Mouse (Mus musculus) megakaryocyte, adult 5-6 weeks (primary cell): Measurements from ENCODE around the gene Il2. TPM values are rescaled to one million over a fixed set of nuclear protein-coding genes. Genes with fewer than 3 reads are reported as not detected.

Experiments
- ATAC-seq: 2 replicates; pipeline ENCODE4 v1.8.0; 2016; ENCODE audit warnings: mild to moderate bottlenecking, inconsistent platforms; ENCODE audit not compliant: poor library complexity, severe bottlenecking
- total RNA-seq, 2 experiments: library from RNA; stranded (forward) in 1 of 2; stranded (reverse) in 1 of 2; fragments of 153-499, 151-499 nt in 1 of 2; fragments of 221-1000, 200-1000 nt in 1 of 2; gene quantifications; 2 replicates each; pipeline versions ENCODE4 v1.2.3 to v1.2.4; 2015 to 2017

Gene Il2
- total RNA-seq (2015): 0.18 and 0.89 TPM in 2 replicates
- total RNA-seq (2017): not detected in 2 replicates

GRCm38 (mm10) chr3:37125655-37126054, at the start of gene Il2:
TSS of gene Il2 (minus strand) at chr3:37125959.
- peak; percentile 41; the same call in 1 of the 2 replicates for ATAC-seq

GRCm38 (mm10) chr3:37174711-37175572, 49.2 kb upstream of the Il2 start:
- no peak for ATAC-seq

GRCm38 (mm10) chr3:37173285-37173684, 47.5 kb upstream of the Il2 start:
- ATAC-seq: peak; percentile 85

GRCm38 (mm10) chr3:37169283-37169682, 43.5 kb upstream of the Il2 start:
- ATAC-seq: no peak

DNA sequence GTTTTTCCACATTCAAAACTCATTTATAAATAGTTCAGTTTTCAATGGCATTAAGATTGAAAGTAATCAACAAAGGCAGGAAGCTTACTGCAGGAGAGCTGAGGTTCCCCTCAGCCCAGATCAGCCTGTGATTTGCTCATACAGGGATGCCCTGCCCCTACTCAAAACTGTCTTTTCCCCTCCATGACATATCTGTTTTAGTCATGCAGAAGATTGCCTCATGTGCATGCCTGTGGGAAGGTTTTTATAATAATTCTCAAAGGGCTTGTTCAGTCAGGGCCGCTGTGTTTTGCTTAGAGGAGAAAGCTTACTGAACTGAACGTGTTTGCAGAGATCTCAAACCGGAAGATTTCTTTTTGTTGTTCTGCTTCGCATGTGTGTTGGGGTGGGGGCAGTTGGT, 35.3 kb upstream of the Il2 start:
- no peak for ATAC-seq

DNA sequence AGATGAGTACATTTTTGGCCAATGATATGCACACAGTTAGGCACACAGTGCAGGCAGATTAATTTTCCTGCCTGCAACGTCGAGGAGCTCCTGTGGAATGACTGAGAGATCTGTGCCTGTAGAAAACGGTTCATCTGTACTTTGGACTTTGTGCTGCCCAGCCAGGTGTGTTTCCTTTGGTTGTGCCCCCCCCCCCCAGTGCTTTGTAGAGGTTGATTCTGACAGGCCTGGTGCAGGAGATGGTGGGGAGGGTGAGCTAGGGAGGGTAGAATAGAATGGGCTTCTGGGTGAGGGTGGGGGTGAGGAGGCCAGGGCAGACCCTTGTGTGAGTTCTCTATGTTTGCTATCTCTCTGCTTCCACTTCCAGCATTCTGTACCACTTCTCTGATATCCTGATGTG, 32.5 kb upstream of the Il2 start:
- no peak for ATAC-seq

GRCm38 (mm10) chr3:37157082-37157481, 31.3 kb upstream of the Il2 start:
- ATAC-seq: peak; percentile 36

GRCm38 (mm10) chr3:37154396-37154795, 28.6 kb upstream of the Il2 start:
- ATAC-seq: no peak

GRCm38 (mm10) chr3:37153004-37153403, 27.2 kb upstream of the Il2 start:
- ATAC-seq: peak; percentile 49

DNA sequence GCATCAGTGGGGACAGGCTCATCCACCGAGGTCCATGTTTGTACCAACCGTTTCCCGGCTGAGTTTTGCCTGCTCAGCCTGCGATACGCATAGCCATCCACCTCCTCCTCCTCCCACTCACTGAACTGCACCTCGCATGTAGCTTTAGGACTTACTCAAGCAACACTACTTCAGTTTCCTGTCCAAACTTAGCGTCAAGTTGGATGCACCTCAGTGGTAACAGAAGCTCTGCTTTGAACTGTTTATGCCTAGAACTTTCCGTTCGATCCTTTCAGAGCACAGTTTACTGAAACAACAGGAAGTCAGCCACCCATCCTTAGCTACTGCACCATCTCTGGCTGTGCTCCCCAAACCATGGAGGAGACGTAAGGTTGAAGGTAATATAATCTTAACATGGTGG, 26.5 kb upstream of the Il2 start:
- ATAC-seq: peak; percentile 9; the same call in 1 of the 2 replicates

- no peak for ATAC-seq
Measured at GRCm38 (mm10) chr3:37146810-37147209, 21.1 kb upstream of the Il2 start.

DNA sequence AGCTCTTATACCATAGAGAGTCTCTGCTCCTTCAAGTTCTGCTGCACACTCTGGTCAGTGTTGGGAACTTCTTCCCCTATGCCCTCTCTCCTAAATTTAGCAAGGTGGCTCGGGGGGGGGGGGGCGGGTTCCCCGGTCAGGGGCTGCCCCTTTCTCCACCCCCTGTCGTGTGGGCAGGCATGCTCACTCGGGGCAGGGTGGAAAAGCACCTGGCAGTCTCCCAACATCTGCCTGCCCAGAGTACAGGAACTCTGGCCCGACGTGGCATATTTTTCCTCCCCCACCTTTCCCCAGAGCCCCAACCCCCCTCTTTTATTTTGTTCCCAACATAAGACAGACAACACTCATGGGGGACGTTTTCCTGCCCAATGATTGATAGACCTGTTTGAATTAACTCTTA, 20.6 kb upstream of the Il2 start:
- ATAC-seq: no peak

- no peak for ATAC-seq
Measured at GRCm38 (mm10) chr3:37144979-37145378, 19.2 kb upstream of the Il2 start.

- peak; percentile 77 for ATAC-seq
Measured at GRCm38 (mm10) chr3:37141827-37142226, 16.1 kb upstream of the Il2 start.

DNA sequence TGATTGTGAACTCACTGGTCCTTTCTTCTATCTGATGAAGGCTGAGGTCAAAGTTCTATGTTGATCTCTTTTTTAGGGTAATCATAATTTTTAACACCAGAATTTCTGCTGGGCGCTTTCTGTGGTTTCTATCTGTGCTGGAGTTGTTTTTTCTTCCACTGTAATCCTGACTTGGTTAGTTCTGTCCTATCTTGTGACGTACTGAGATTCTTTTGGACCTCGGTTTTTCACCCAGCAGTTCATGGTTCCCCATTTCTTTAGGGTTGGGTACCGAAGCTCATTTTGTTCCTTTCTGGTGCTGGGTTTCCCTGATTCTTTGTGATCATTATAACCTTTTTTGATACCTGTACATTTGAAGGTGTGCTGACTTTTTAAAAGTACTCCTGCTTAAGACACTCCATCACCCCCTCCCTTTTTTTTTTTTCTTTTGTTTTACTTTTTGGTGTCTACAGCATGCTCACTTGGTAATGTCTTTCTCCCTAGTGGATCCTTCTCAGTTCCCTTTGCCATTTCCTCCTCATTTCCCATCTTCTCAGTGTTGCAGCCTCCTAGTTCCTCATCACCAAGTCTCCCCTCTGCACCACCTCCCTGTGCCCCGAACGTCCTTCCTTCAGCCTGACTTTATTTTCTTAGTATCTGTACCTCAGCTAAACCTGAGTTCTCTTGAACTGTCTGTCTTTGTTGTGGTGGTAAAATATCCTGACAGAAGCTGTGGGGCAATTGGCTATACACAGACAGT, 14.6 kb upstream of the Il2 start:
- peak; percentile 79 for ATAC-seq

DNA sequence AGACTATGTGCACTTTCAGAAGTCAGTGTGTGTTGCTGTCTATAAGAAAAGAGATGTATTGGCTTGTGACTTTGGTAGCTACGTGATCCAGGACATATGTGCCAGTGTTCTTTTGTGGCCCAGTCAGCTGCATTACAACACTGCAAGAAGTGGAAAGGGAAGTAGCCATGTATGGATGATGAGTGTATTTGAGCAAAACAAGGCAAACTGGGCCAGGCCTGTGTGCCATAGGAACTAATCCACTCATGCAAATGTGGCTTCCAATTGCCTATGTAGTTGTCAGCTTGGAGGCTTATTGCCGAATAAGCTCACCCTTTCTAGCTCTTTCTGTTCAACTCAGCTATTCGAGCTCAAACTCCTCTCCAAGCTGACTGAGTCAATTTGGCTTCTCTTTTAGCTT, 13.4 kb upstream of the Il2 start:
- peak; percentile 71 for ATAC-seq

GRCm38 (mm10) chr3:37137231-37137630, 11.5 kb upstream of the Il2 start:
- no peak for ATAC-seq

- no peak for ATAC-seq
Measured at GRCm38 (mm10) chr3:37129063-37129462, 3.3 kb upstream of the Il2 start.

GRCm38 (mm10) chr3:37128269-37128668, 2.5 kb upstream of the Il2 start:
- ATAC-seq: peak; percentile 88

GRCm38 (mm10) chr3:37126162-37126561, 403 bp upstream of the Il2 start:
- peak; percentile 14; the same call in 1 of the 2 replicates for ATAC-seq

DNA sequence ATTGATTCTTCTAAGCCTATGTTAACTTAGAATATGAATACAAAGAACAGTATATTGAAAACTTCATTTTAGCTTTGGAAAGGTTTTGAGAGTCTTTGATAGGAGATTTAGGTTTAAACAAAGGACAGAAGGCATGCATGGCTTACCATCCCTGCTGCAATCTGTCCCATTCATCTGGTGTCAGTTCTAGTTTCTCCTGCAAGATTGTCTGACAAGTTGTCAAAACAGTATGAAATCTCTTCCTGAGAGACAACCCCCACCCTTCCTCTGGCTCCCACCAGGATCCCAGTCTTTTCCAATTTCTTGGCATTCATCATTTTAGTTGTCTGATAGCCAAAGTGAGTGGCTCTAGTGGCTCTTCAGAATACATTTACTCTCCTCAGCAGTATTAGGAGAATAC, 35.0 kb downstream of the Il2 start:
- ATAC-seq: no peak

- ATAC-seq: no peak
Measured at GRCm38 (mm10) chr3:37084860-37085259, 40.9 kb downstream of the Il2 start.
